Mouse (Mus musculus): ENCODE results near the gene Elovl3. TPM values are rescaled to one million over a fixed set of nuclear protein-coding genes. Genes with fewer than 3 reads are reported as not detected.
A peak's percentile ranks its signal among the peaks of the same experiment; 100 is the strongest.

Gene Elovl3
- polyA plus RNA-seq (2014; fragmentation: Nextera tagmentation; extraction: Ambion mirVana), result 0.20 TPM in 2 replicates

- Histone ChIP-seq H3K27ac (ENCODE audit: low read depth, low read length) (no peak within 1 kb of the TSS), H3K9me3 (ENCODE audit: control insufficient read depth, low read length) (no peaks in the 10 kb centered on the region), H3K4me1 (ENCODE audit: control insufficient read depth, insufficient read depth, low read length) (peaks cover 9% of the 10 kb centered on the region), H3K4me3 (ENCODE audit: low read depth, low read length) (no peak within 1 kb of the TSS), H3K9ac (ENCODE audit: low read length) (no peak within 1 kb of the TSS), H3K27me3 (ENCODE audit: control insufficient read depth, insufficient read depth, low read length) (peaks cover 64% of the 10 kb centered on the region), H3K36me3 (ENCODE audit: control insufficient read depth, insufficient read depth, low read length) (no peaks in the 10 kb centered on the region), H3K4me2 (ENCODE audit: low read depth) (no peak within 1 kb of the TSS)
- DNase-seq (ENCODE audit: low spot score) (peak; percentile 29), ATAC-seq (ENCODE audit: insufficient read depth, low FRiP score, low TSS enrichment) (no peak)
- 3% methylated on average over 31 of the region's 31 CpGs for WGBS
Observed at GRCm38 (mm10) chr19:46131694-46132525, at the start of gene Elovl3. Gene Elovl3, plus strand, starts transcription at chr19:46131897.

GRCm38 (mm10) chr19:46085185-46085584 lies 46.5 kb upstream of the Elovl3 start:
- Histone ChIP-seq H3K4me3 (ENCODE audit: low read depth, low read length) (no peak overlapping the region), H3K9me3 (ENCODE audit: control insufficient read depth, low read length) (no peaks in the 10 kb centered on the region), H3K9ac (ENCODE audit: low read length) (no peak overlapping the region), H3K4me1 (ENCODE audit: control insufficient read depth, insufficient read depth, low read length) (no peaks in the 10 kb centered on the region), H3K36me3 (ENCODE audit: control insufficient read depth, insufficient read depth, low read length) (peaks cover 34% of the 10 kb centered on the region), H3K4me2 (ENCODE audit: low read depth) (no peak overlapping the region), H3K27me3 (ENCODE audit: control insufficient read depth, insufficient read depth, low read length) (no peaks in the 10 kb centered on the region), H3K27ac (ENCODE audit: low read depth, low read length) (no peak overlapping the region)
- no peak for ATAC-seq (ENCODE audit: insufficient read depth, low FRiP score, low TSS enrichment)
- no peak for DNase-seq (ENCODE audit: low spot score)
- 94% methylated on average over 8 of the region's 8 CpGs for WGBS

DNA sequence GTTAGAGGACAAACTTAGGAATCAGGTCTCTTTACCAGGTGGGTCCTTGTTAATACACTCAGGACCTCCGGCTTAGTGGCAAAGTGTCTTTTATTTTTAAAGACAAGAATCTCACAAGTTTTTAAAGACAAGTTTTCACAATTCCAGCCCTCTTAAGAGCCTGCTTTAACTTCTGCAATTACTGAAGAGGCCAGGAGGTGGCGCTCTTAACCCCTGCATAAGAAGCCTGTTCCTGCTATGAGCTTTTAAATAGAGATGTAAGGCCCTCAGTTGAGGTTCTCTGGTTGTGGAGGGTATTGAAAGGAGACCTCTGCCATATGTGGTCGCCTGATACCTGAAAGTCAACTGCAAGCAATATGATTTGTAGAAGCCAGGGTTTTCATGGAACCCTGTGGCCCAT lies 45.4 kb upstream of the Elovl3 start:
- H3K4me2 ChIP-seq (ENCODE audit: low read depth), result no peak overlapping the region
- H3K27ac ChIP-seq (ENCODE audit: low read depth, low read length), result no peak overlapping the region
- H3K9me3 ChIP-seq (ENCODE audit: control insufficient read depth, low read length), result no peaks in the 10 kb centered on the region
- peak; percentile 59 for DNase-seq (ENCODE audit: low spot score)
- H3K27me3 ChIP-seq (ENCODE audit: control insufficient read depth, insufficient read depth, low read length), result no peaks in the 10 kb centered on the region
- WGBS, result 56% methylated on average over 3 of the region's 3 CpGs
- no peaks in the 10 kb centered on the region for H3K4me1 ChIP-seq (ENCODE audit: control insufficient read depth, insufficient read depth, low read length)
- peaks cover 25% of the 10 kb centered on the region for H3K36me3 ChIP-seq (ENCODE audit: control insufficient read depth, insufficient read depth, low read length)
- no peak overlapping the region for H3K4me3 ChIP-seq (ENCODE audit: low read depth, low read length)
- no peak overlapping the region for H3K9ac ChIP-seq (ENCODE audit: low read length)
- no peak for ATAC-seq (ENCODE audit: insufficient read depth, low FRiP score, low TSS enrichment)

GRCm38 (mm10) chr19:46087871-46088270 lies 43.8 kb upstream of the Elovl3 start:
- Histone ChIP-seq H3K9me3 (ENCODE audit: control insufficient read depth, low read length) (no peaks in the 10 kb centered on the region), H3K4me1 (ENCODE audit: control insufficient read depth, insufficient read depth, low read length) (no peaks in the 10 kb centered on the region), H3K4me3 (ENCODE audit: low read depth, low read length) (no peak overlapping the region), H3K9ac (ENCODE audit: low read length) (no peak overlapping the region), H3K27me3 (ENCODE audit: control insufficient read depth, insufficient read depth, low read length) (no peaks in the 10 kb centered on the region), H3K36me3 (ENCODE audit: control insufficient read depth, insufficient read depth, low read length) (peaks cover 19% of the 10 kb centered on the region), H3K27ac (ENCODE audit: low read depth, low read length) (no peak overlapping the region), H3K4me2 (ENCODE audit: low read depth) (no peak overlapping the region)
- DNase-seq (ENCODE audit: low spot score) (no peak), ATAC-seq (ENCODE audit: insufficient read depth, low FRiP score, low TSS enrichment) (no peak)
- WGBS, result 92% methylated on average over 7 of the region's 7 CpGs

GRCm38 (mm10) chr19:46091641-46092040 lies 40.1 kb upstream of the Elovl3 start:
- H3K36me3 ChIP-seq (ENCODE audit: control insufficient read depth, insufficient read depth, low read length), result no peaks in the 10 kb centered on the region
- WGBS, result 89% methylated on average over 4 of the region's 4 CpGs
- no peak for DNase-seq (ENCODE audit: low spot score)
- H3K4me1 ChIP-seq (ENCODE audit: control insufficient read depth, insufficient read depth, low read length), result no peaks in the 10 kb centered on the region
- no peak overlapping the region for H3K4me3 ChIP-seq (ENCODE audit: low read depth, low read length)
- no peak for ATAC-seq (ENCODE audit: insufficient read depth, low FRiP score, low TSS enrichment)
- no peaks in the 10 kb centered on the region for H3K27me3 ChIP-seq (ENCODE audit: control insufficient read depth, insufficient read depth, low read length)
- no peak overlapping the region for H3K9ac ChIP-seq (ENCODE audit: low read length)
- no peak overlapping the region for H3K27ac ChIP-seq (ENCODE audit: low read depth, low read length)
- no peaks in the 10 kb centered on the region for H3K9me3 ChIP-seq (ENCODE audit: control insufficient read depth, low read length)
- no peak overlapping the region for H3K4me2 ChIP-seq (ENCODE audit: low read depth)

DNA sequence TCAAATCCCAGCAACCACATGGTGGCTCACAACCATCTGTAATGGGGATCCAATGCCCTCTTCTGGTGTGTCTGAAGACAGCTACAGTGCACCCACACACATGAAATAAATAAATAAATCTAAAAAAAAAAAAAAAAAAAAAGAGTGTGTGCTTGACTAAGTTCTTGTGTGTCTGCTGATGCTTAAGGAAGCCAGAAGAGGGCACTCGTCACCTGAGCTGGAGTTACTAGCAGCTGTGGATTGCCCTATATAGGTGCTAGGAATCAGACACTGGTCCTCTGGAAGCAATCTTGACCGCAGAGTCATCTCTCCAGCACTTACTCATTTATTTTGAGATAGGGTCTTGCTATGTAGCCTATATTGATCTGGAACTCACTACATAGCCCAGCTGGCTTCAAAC lies 37.6 kb upstream of the Elovl3 start:
- no peak overlapping the region for H3K4me2 ChIP-seq (ENCODE audit: low read depth)
- H3K4me3 ChIP-seq (ENCODE audit: low read depth, low read length), result no peak overlapping the region
- WGBS, result 91% methylated on average over 2 of the region's 2 CpGs
- no peaks in the 10 kb centered on the region for H3K36me3 ChIP-seq (ENCODE audit: control insufficient read depth, insufficient read depth, low read length)
- H3K4me1 ChIP-seq (ENCODE audit: control insufficient read depth, insufficient read depth, low read length), result no peaks in the 10 kb centered on the region
- no peak for DNase-seq (ENCODE audit: low spot score)
- H3K27ac ChIP-seq (ENCODE audit: low read depth, low read length), result no peak overlapping the region
- H3K9me3 ChIP-seq (ENCODE audit: control insufficient read depth, low read length), result no peaks in the 10 kb centered on the region
- no peak overlapping the region for H3K9ac ChIP-seq (ENCODE audit: low read length)
- ATAC-seq (ENCODE audit: insufficient read depth, low FRiP score, low TSS enrichment), result no peak
- H3K27me3 ChIP-seq (ENCODE audit: control insufficient read depth, insufficient read depth, low read length), result no peaks in the 10 kb centered on the region

DNA sequence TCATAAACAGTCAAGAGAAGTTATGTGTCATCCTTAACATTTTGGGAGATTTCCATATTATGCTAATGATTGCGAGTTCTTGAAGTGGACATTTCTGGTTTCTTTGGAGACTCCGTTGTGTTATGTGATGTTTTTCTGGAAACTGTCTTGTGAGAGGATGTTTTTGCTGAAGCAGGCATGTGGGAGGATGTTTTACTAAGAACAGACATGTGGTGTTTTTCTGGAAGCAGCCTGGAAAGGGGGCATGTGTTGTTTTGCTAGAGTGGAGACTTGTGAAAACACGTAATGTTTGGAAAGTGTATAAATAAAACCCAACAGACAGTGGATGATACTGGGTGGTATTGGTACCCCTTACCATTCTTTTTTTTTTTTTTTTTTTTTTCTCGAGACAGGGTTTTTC lies 36.4 kb upstream of the Elovl3 start:
- Histone ChIP-seq H3K9me3 (ENCODE audit: control insufficient read depth, low read length) (no peaks in the 10 kb centered on the region), H3K9ac (ENCODE audit: low read length) (no peak overlapping the region), H3K4me1 (ENCODE audit: control insufficient read depth, insufficient read depth, low read length) (no peaks in the 10 kb centered on the region), H3K27ac (ENCODE audit: low read depth, low read length) (no peak overlapping the region), H3K36me3 (ENCODE audit: control insufficient read depth, insufficient read depth, low read length) (no peaks in the 10 kb centered on the region), H3K4me3 (ENCODE audit: low read depth, low read length) (no peak overlapping the region), H3K27me3 (ENCODE audit: control insufficient read depth, insufficient read depth, low read length) (no peaks in the 10 kb centered on the region), H3K4me2 (ENCODE audit: low read depth) (no peak overlapping the region)
- DNase-seq (ENCODE audit: low spot score) (no peak), ATAC-seq (ENCODE audit: insufficient read depth, low FRiP score, low TSS enrichment) (no peak)
- 87% methylated on average over 4 of the region's 4 CpGs for WGBS

GRCm38 (mm10) chr19:46096396-46096795 lies 35.3 kb upstream of the Elovl3 start:
- Histone ChIP-seq H3K4me3 (ENCODE audit: low read depth, low read length) (no peak overlapping the region), H3K27me3 (ENCODE audit: control insufficient read depth, insufficient read depth, low read length) (no peaks in the 10 kb centered on the region), H3K36me3 (ENCODE audit: control insufficient read depth, insufficient read depth, low read length) (no peaks in the 10 kb centered on the region), H3K4me1 (ENCODE audit: control insufficient read depth, insufficient read depth, low read length) (no peaks in the 10 kb centered on the region), H3K9ac (ENCODE audit: low read length) (no peak overlapping the region), H3K9me3 (ENCODE audit: control insufficient read depth, low read length) (no peaks in the 10 kb centered on the region), H3K27ac (ENCODE audit: low read depth, low read length) (no peak overlapping the region), H3K4me2 (ENCODE audit: low read depth) (no peak overlapping the region)
- ATAC-seq (ENCODE audit: insufficient read depth, low FRiP score, low TSS enrichment), result no peak
- WGBS, result 92% methylated on average over 5 of the region's 5 CpGs
- DNase-seq (ENCODE audit: low spot score), result no peak

GRCm38 (mm10) chr19:46099561-46099960 lies 32.1 kb upstream of the Elovl3 start:
- Histone ChIP-seq H3K4me2 (ENCODE audit: low read depth) (no peak overlapping the region), H3K36me3 (ENCODE audit: control insufficient read depth, insufficient read depth, low read length) (no peaks in the 10 kb centered on the region), H3K27ac (ENCODE audit: low read depth, low read length) (no peak overlapping the region), H3K9me3 (ENCODE audit: control insufficient read depth, low read length) (no peaks in the 10 kb centered on the region), H3K27me3 (ENCODE audit: control insufficient read depth, insufficient read depth, low read length) (no peaks in the 10 kb centered on the region), H3K4me3 (ENCODE audit: low read depth, low read length) (no peak overlapping the region), H3K4me1 (ENCODE audit: control insufficient read depth, insufficient read depth, low read length) (no peaks in the 10 kb centered on the region), H3K9ac (ENCODE audit: low read length) (no peak overlapping the region)
- WGBS, result 92% methylated on average over 3 of the region's 3 CpGs
- ATAC-seq (ENCODE audit: insufficient read depth, low FRiP score, low TSS enrichment) (no peak), DNase-seq (ENCODE audit: low spot score) (no peak)

All from neural tube, embryonic 11.5 days (tissue).